Mouse (Mus musculus): ENCODE results near the gene 1700086D15Rik. TPM values are rescaled to one million over a fixed set of nuclear protein-coding genes. Genes with fewer than 3 reads are reported as not detected.

The 1700086D15Rik gene
- total and polyA plus RNA-seq, 2 experiments from 2014 or later, result 0.33 to 0.71 TPM

DNA sequence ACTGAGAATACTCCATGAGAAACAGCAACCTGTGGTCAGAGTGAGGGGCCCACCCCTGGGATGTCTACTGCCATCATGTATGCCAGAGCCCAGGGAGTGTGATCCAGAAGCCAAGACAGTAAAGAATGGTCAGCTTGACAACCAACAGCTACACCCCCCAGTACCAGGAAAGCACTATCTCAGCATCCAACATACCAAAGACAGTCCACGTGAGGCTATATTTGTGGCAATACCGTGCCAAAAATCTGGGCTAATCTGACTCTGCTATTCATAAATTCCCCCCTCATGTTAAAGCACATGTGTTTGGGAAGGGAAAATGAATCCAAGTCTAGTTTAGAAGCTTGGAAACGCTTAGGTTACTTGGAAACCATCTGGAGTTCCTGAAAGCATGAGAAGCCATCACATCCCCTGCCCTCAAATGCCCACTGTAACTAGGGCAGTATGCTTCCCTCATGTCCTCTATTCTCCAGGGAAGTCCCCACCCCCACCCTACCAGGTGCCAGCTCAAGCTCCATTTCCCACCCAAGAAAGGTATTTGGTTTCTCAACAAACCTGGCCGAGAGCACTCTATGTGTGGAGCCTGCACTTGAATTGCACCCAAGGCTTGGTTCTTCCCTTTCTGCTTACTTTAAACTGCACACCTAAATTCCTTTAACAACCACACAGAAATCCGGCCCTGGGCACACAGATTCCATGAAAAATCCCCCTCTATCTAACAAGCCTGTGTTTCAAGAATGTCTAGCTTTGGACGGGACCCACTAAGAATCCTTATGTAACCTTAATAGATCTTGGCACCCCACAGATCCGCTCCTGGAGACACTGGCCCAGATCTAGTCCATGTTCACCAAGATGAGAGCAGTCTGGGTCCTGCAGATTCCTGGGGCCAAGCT is 1.5 kb upstream of the 1700086D15Rik start:
- 49% methylated on average over 7 of the region's 7 CpGs for WGBS
- Histone ChIP-seq H3K4me2 (ENCODE audit: low read depth) (peak overlapping the region; percentile 94), H3K9me3 (ENCODE audit: low read length) (no peaks in the 10 kb centered on the region), H3K36me3 (ENCODE audit: insufficient read depth) (no peaks in the 10 kb centered on the region), H3K9ac (peak overlapping the region; percentile 80; the same call in 1 of the 2 replicates), H3K27ac (ENCODE audit: low read depth, low read length) (peak overlapping the region; percentile 81; the same call in 1 of the 2 replicates), H3K4me3 (ENCODE audit: low read depth, low read length) (peak overlapping the region; percentile 77), H3K4me1 (ENCODE audit: insufficient read depth) (peaks cover 3% of the 10 kb centered on the region; the same call in 1 of the 2 replicates), H3K27me3 (ENCODE audit: insufficient read depth, low read length) (no peaks in the 10 kb centered on the region)
- TF ChIP-seq CTCF (IDR thresholded peaks at IDR 0.05; ENCODE audit: low read depth), result no peak
- no peak for ATAC-seq
- DNase-seq, result peak; percentile 20

DNA sequence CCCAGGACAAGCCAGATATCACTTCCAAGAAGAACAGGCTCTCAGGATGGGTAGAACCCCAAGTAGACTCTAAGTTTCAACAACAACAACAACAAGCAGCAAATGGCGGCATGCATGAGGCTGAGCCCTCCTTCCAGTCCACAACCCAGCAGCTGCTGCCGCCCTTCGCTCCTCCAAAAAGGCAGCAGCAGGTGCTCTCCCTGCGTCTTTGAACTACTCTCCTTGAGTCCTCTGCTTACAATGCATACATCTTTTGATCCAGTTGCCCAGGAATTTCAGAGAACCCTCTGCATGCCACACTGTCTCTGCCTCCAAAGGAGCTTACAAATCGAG is 1.1 kb downstream of the 1700086D15Rik start:
- H3K9ac ChIP-seq, result no peak overlapping the region
- no peak overlapping the region for H3K4me2 ChIP-seq (ENCODE audit: low read depth)
- no peaks in the 10 kb centered on the region for H3K36me3 ChIP-seq (ENCODE audit: insufficient read depth)
- H3K27me3 ChIP-seq (ENCODE audit: insufficient read depth, low read length), result no peaks in the 10 kb centered on the region
- peaks cover 3% of the 10 kb centered on the region; the same call in 1 of the 2 replicates for H3K4me1 ChIP-seq (ENCODE audit: insufficient read depth)
- H3K4me3 ChIP-seq (ENCODE audit: low read depth, low read length), result no peak overlapping the region
- no peaks in the 10 kb centered on the region for H3K9me3 ChIP-seq (ENCODE audit: low read length)
- ATAC-seq (no peak), DNase-seq (no peak)
- TF ChIP-seq CTCF (IDR thresholded peaks at IDR 0.05; ENCODE audit: low read depth), result no peak
- WGBS, result 95% methylated on average over 5 of the region's 5 CpGs
- no peak overlapping the region for H3K27ac ChIP-seq (ENCODE audit: low read depth, low read length)

DNA sequence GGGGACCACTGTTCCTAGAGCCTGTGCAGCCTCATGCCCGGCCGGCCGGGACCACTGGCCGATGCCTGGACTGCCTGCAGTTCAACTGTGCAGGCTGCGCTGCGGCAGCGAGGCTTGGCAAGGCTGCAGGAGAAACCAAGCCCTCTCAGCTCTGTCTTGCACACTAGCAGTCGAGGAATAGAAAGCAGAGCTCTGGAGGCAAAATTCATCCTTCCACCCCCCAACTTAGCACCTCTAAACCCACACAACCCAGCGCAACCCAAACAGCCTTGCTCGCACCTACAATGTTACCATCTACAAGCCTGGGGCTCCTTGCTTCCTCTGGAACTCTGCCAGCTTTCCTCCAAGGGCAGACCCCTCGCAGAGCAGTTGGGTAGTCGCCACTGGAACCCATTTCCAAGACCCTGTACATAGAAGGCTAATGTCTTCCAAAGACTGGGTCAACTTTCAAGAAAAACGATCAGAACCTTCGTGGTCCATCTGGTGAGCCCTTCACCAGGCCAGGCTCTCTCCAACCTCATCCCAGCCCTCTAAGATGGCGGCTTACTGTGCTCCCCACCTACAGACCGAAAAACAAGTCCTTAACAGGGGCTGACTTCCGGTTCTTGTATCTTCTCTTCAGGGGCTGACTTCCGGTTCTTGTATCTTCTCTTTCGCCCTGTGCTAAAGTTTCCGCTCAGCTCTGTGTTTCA is 1.6 kb downstream of the 1700086D15Rik start:
- no peak overlapping the region for H3K4me3 ChIP-seq (ENCODE audit: low read depth, low read length)
- no peaks in the 10 kb centered on the region for H3K27me3 ChIP-seq (ENCODE audit: insufficient read depth, low read length)
- DNase-seq (no peak), ATAC-seq (no peak)
- TF ChIP-seq CTCF (IDR thresholded peaks at IDR 0.05; ENCODE audit: low read depth), result no peak
- no peak overlapping the region for H3K4me2 ChIP-seq (ENCODE audit: low read depth)
- H3K9ac ChIP-seq, result no peak overlapping the region
- no peaks in the 10 kb centered on the region for H3K9me3 ChIP-seq (ENCODE audit: low read length)
- H3K27ac ChIP-seq (ENCODE audit: low read depth, low read length), result no peak overlapping the region
- 90% methylated on average over 20 of the region's 20 CpGs for WGBS
- H3K36me3 ChIP-seq (ENCODE audit: insufficient read depth), result no peaks in the 10 kb centered on the region
- H3K4me1 ChIP-seq (ENCODE audit: insufficient read depth), result peaks cover 3% of the 10 kb centered on the region; the same call in 1 of the 2 replicates

DNA sequence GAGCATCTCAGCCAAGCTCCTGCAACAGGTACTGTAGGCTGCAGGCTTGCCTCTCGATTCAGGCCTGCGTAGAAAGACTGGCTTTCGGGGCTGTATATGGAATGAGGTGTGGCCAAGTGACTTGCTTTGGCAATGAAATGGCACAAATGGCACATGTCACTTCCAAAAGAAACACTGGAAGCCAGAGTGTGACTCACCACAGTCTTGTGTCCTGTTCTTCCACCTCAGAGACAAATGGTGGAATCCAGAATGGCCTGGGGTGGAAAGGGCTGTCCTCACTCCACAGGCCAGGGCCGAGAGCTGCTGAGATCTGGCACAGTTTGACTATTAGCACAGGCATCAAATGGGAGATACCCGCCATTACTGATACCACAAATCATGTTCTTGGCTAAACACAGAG is 6.7 kb downstream of the 1700086D15Rik start:
- DNase-seq (no peak), ATAC-seq (no peak)
- 88% methylated on average over 5 of the region's 5 CpGs for WGBS
- Histone ChIP-seq H3K9me3 (ENCODE audit: low read length) (no peaks in the 10 kb centered on the region), H3K9ac (no peak overlapping the region), H3K36me3 (ENCODE audit: insufficient read depth) (no peaks in the 10 kb centered on the region), H3K4me2 (ENCODE audit: low read depth) (no peak overlapping the region), H3K4me1 (ENCODE audit: insufficient read depth) (peaks cover 3% of the 10 kb centered on the region; the same call in 1 of the 2 replicates), H3K27ac (ENCODE audit: low read depth, low read length) (no peak overlapping the region), H3K4me3 (ENCODE audit: low read depth, low read length) (no peak overlapping the region), H3K27me3 (ENCODE audit: insufficient read depth, low read length) (no peaks in the 10 kb centered on the region)
- no peak for TF ChIP-seq CTCF (IDR thresholded peaks at IDR 0.05; ENCODE audit: low read depth)

DNA sequence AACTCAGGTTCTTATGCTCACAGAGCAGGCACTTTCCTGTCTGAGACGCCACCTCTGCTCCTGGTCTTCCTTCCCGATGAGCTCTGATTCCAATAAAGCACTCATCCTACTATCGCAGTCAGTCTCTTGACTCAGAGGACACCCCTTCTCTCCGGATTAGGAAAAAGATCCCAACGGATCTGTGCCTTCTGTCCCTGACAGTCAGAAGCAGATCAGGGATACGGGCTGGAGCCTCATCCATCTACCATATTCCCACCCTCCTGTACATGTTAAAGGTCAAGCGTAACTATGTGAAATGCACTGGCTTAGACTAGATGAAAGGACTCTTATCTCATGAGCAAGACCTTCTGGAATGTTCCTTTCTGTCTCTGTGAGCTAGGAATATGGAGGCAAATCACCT is 11.2 kb downstream of the 1700086D15Rik start:
- DNase-seq (no peak), ATAC-seq (no peak)
- Histone ChIP-seq H3K4me3 (ENCODE audit: low read depth, low read length) (no peak overlapping the region), H3K27ac (ENCODE audit: low read depth, low read length) (no peak overlapping the region), H3K36me3 (ENCODE audit: insufficient read depth) (no peaks in the 10 kb centered on the region), H3K4me2 (ENCODE audit: low read depth) (no peak overlapping the region), H3K9me3 (ENCODE audit: low read length) (no peaks in the 10 kb centered on the region), H3K27me3 (ENCODE audit: insufficient read depth, low read length) (no peaks in the 10 kb centered on the region), H3K9ac (no peak overlapping the region), H3K4me1 (ENCODE audit: insufficient read depth) (no peaks in the 10 kb centered on the region)
- 93% methylated on average over 7 of the region's 7 CpGs for WGBS
- TF ChIP-seq CTCF (IDR thresholded peaks at IDR 0.05; ENCODE audit: low read depth), result no peak

DNA sequence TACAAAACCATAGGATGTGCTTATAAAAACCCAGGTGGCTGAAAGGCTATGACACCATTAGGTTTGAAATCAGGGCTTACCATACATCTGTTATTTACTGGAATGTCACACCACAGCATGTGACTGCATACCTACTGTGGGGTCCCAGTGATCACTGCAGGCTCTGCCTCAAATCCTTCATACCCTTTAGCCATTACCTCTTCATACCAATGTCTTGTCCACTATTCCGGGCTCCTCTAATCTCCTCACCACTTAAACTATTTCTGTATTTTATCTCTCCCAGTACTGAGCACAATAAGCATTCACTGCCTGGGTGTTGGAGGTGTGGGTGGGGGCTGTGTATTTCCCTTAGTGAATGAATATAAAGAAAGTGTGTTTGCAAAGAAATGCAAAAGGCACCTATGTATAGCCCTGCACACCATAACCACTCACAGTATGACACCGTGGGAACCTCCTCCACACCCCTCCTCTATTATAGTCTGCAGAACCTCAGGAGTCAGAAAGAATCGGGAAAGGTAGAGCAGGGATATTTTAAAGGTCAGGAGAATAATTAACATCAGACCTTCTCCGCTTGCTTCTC is 16.8 kb downstream of the 1700086D15Rik start:
- WGBS, result 73% methylated on average over 4 of the region's 4 CpGs
- Histone ChIP-seq H3K27ac (ENCODE audit: low read depth, low read length) (no peak overlapping the region), H3K27me3 (ENCODE audit: insufficient read depth, low read length) (no peaks in the 10 kb centered on the region), H3K4me1 (ENCODE audit: insufficient read depth) (no peaks in the 10 kb centered on the region), H3K9me3 (ENCODE audit: low read length) (no peaks in the 10 kb centered on the region), H3K36me3 (ENCODE audit: insufficient read depth) (no peaks in the 10 kb centered on the region), H3K9ac (no peak overlapping the region), H3K4me3 (ENCODE audit: low read depth, low read length) (no peak overlapping the region), H3K4me2 (ENCODE audit: low read depth) (no peak overlapping the region)
- ATAC-seq (no peak), DNase-seq (no peak)
- no peak for TF ChIP-seq CTCF (IDR thresholded peaks at IDR 0.05; ENCODE audit: low read depth)

DNA sequence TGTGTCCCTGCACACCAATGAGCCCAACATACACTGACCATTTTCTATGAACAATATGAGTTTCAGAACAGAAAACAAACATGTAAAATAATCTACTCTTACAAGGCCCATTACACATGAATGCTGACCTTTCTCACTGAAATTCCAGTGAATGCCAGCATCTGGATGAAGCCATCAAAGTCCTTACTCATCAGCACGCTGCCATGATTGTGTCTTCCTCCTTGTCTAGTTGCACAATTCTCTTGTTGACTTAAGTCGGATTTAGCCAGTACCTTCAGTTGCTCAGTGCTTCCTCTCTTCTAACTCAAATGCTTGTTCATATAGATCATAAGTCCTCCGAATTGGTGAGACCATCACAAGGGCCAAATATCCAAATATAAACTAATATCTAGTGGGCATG is 20.7 kb downstream of the 1700086D15Rik start:
- H3K4me2 ChIP-seq (ENCODE audit: low read depth), result no peak overlapping the region
- no peak for ATAC-seq

More for the DNA sequence above, 20.7 kb downstream of the 1700086D15Rik start:
- Histone ChIP-seq H3K27ac (ENCODE audit: low read depth, low read length) (no peak overlapping the region), H3K4me3 (ENCODE audit: low read depth, low read length) (no peak overlapping the region), H3K9me3 (ENCODE audit: low read length) (no peaks in the 10 kb centered on the region), H3K36me3 (ENCODE audit: insufficient read depth) (no peaks in the 10 kb centered on the region), H3K27me3 (ENCODE audit: insufficient read depth, low read length) (no peaks in the 10 kb centered on the region), H3K4me1 (ENCODE audit: insufficient read depth) (no peaks in the 10 kb centered on the region), H3K9ac (no peak overlapping the region)
- WGBS, result 91% methylated on average over 3 of the region's 3 CpGs
- TF ChIP-seq CTCF (IDR thresholded peaks at IDR 0.05; ENCODE audit: low read depth), result no peak
- no peak for DNase-seq

All from forebrain, postnatal 0 days (tissue).